Mouse (Mus musculus) 3134 (cell line): ENCODE data around the gene Rcc1l.

Experiments
- DNase-seq: peaks from one replicate; pipeline ENCODE4 v3.0.0-alpha.2; 2011; ENCODE audit warnings: low spot score; ENCODE audit not compliant: insufficient read length; ENCODE audit errors: extremely low read depth

Gene Rcc1l

GRCm38 (mm10) chr5:134119481-134120120 lies 57.0 kb downstream of the Rcc1l start:
- peak; percentile 58 for DNase-seq

DNA sequence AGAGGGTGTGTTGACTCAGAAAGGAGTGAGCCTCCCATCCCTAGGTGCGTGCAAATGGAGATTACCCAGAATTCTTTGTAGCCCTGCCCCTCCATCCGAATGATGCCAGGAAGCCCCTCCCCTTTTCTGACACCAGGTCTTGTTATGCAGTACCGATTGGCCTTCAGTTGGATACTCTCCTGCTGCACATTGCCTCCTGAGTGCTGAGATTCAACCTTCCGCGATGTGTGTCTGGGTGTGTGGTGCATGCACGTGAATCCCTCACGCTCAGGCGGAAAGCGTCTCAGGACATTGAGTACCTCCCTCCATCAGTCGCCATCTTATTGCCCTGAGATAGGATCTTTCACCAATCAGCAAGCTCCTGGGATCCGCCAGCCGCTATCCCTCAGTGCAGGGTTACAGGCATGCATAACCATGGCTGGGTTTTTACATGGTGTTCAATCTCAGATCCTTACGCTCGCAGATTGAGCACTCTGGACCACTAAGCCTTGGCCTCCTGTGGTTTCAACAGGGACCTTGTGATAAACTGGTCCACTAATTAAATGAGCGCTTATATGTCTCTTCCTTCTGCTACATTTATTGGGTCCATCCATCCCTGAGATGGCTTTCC lies 57.7 kb downstream of the Rcc1l start:
- DNase-seq: no peak

- DNase-seq: no peak
Observed at GRCm38 (mm10) chr5:134115639-134116259, 60.8 kb downstream of the Rcc1l start.

DNA sequence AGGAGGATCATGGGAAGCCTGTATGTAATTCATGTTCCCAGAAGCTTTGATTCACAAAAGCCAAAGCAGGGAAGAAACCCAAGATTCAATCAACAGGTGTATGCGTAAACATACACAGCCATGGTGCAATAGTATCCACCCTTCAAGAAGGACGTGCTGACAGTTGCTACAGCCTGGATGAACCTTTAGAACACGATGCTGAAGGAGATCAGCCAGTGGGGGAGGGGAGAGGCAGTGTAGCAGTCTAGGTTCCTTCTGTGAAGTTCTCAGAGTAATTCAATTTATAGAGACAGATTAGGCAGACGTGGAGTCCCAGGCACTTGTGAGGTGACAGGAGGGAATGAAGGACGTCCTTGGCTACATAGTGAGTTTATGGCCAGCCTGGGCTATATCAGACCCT lies 61.6 kb downstream of the Rcc1l start:
- no peak for DNase-seq

GRCm38 (mm10) chr5:134105829-134106228 lies 70.7 kb downstream of the Rcc1l start:
- no peak for DNase-seq

DNA sequence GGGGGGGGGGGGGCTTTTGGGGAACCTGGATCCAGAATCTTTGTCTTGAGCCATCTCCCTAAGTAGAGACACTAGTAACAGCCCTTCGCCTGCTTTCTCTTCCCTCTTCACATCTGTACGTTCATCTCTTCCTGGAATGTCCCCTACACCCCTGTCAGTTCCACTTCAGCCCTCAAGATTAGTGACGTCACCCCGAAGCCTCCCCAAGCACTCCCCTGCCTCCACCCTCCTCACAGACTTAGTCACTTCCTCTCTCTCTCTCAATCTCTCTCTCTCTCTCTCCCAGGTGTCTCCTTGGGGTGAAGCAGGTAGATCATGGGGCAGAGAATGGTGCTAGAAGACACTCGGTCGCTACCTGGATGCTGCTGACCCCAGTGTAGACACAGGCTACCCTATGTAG lies 73.9 kb downstream of the Rcc1l start:
- DNase-seq: peak; percentile 20

DNA sequence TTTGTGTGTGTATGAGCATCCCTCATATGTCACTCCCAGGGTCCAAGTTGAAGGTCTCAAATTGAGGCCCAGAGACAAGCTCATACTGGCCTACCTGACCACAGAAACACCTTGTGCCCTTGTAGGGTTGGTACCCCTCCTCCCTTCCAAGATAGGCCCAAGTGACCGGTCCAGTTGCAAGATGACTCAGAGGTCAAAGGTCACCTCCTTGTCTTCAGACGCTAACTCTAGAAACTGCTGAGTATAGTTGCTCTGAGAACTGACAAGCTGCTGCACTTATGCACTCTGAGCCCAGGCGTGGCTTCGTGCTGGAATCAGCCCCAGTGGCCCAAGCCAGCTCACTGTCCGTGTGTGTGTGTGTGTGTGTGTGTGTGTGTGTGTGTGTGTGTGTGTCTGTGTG lies 74.7 kb downstream of the Rcc1l start:
- peak; percentile 25 for DNase-seq

GRCm38 (mm10) chr5:134101322-134101721 lies 75.3 kb downstream of the Rcc1l start:
- DNase-seq: no peak

DNA sequence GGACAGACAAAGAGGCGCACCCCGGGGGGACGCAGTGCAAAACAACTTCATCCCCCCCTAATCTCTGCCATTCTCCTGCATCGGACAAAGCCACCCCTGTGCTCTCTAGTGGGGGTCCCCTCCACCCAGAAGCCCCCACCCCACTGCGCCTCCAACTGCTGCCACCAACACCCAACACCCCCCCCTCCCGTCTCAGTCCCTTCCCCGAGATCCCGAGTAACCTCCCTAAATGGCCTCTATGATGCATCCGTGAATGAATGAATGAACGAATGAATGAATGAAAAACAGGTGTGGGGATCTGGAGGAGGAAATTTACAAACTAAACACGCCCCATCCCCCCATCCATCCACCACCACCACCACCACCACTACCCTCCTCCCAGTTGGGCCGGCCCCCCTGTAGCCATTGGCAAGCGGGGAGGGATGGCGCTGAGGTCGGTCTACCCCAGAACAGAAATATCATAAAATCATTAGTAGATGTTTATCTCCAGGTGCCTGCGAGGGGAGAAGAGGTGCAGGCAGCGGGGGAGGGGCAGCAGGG lies 76.3 kb downstream of the Rcc1l start:
- no peak for DNase-seq

DNA sequence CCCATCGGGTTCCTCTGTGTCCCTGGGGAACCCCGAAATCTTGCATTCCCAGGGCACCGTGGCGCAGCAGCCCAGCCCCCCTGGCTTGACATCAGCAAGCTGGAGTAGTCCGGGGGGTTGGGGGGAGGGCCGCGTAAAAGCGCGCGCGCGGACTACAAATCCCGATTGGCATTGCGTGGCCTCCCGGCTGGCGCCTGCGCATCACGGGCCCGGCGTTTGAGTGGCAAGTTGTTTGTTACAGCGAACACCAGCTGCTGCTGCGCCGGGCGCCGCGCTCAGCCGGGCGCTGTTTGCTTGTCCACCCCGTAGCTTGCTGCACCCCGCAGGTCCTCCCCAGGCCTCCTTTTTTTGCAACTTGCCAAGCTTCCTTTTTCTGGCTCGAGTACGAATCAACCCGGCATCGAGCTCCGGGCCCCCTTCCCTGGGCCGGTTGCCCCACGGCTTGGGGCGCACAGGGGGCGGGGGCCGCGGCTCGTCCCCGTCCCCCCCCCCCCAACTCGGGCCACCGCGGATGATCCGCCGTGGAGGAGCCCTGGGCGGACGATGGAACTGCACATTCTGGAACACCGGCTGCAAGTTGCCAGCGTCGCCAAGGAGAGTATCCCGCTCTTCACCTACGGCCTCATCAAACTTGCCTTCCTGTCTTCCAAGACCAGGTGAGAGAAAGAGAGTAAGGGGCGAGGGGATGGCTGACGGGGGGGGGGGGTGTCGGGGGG lies 76.9 kb downstream of the Rcc1l start, which contains the start of gene Castor2:
TSS of gene Castor2 (plus strand) at position 216 of the 716 bp plus-strand sequence.
- DNase-seq: peak; percentile 37

DNA sequence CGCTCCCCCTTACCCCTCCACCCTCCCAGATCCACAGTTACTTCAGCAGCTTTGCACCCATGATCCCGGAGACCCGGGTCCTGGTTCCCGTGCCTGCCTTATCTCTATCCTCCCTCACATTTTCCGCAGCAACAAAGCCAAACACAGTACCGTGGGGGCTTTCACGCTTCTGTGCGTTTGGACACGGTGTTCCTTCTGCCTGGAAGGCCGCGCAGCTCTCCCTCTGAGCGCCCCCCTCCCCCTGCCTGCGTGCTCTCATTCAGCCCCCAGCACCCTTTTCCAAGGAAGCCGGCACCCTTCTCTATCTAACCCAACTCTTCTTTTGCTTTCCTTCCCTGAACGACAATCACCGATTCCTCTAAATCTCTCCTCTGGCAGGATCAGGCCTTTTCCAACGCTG lies 77.6 kb downstream of the Rcc1l start:
- DNase-seq: no peak

DNA sequence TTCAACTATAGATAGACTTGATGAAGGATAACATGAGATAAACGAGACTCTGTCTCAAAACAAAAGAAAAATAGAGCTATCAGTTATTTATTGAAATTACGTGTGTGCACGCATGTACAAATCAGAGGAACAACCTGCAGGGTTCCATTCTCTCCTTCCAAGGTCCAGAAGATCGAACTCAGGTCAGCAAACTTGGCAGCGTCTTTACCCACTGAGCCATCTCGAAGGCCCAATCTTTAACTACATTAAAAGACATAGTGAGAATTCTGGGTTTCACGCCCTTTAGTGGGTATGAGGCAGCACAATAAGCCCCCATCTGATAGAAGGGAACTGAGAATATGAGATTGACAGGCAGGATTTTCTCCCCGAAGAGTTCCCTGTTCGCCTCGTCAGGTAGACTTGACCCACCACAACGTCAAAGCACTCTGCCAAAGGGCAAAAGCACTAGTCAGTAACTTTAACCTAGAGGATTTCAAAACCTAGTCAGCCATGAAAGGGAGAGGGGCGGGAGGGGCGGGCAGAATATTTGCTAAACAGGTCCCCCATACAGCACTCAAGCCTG lies 78.2 kb downstream of the Rcc1l start:
- no peak for DNase-seq
